Mouse (Mus musculus): Measurements from ENCODE around the gene Cav3. TPM values are rescaled to one million over a fixed set of nuclear protein-coding genes. Genes with fewer than 3 reads are reported as not detected.

Cav3 gene
- polyA plus RNA-seq (2012; rRNA removed; ENCODE audit: low replicate concordance): 32.3 TPM in 1 of 2 replicates, not detected in the other

GRCm38 (mm10) chr6:112459341-112459749, at the start of gene Cav3:
Gene Cav3, plus strand, starts transcription at chr6:112459505.

GRCm38 (mm10) chr6:112489910-112490559, 30.7 kb downstream of the Cav3 start, which contains the start of gene Oxtr:
Gene Oxtr, minus strand, starts transcription at chr6:112489943.

Other genes starting within 250 kb of the Cav3 start
- 4.9 and 16.5 TPM in 2 replicates for gene Lmcd1, start 185.7 kb upstream of the Cav3 start, polyA plus RNA-seq (2012; rRNA removed; ENCODE audit: low replicate concordance)
- gene Ssu2, start 71.5 kb upstream of the Cav3 start, polyA plus RNA-seq (2012; rRNA removed; ENCODE audit: low replicate concordance): 2.0 and 3.5 TPM in 2 replicates
- 53.5 and 67.9 TPM in 2 replicates for gene Oxtr, start 30.4 kb downstream of the Cav3 start, polyA plus RNA-seq (2012; rRNA removed; ENCODE audit: low replicate concordance)
- gene Rad18, start 237.2 kb downstream of the Cav3 start, polyA plus RNA-seq (2012; rRNA removed; ENCODE audit: low replicate concordance): 1.3 and 2.6 TPM in 2 replicates